Mouse (Mus musculus): ENCODE data around the gene Set.

Set gene

DNA sequence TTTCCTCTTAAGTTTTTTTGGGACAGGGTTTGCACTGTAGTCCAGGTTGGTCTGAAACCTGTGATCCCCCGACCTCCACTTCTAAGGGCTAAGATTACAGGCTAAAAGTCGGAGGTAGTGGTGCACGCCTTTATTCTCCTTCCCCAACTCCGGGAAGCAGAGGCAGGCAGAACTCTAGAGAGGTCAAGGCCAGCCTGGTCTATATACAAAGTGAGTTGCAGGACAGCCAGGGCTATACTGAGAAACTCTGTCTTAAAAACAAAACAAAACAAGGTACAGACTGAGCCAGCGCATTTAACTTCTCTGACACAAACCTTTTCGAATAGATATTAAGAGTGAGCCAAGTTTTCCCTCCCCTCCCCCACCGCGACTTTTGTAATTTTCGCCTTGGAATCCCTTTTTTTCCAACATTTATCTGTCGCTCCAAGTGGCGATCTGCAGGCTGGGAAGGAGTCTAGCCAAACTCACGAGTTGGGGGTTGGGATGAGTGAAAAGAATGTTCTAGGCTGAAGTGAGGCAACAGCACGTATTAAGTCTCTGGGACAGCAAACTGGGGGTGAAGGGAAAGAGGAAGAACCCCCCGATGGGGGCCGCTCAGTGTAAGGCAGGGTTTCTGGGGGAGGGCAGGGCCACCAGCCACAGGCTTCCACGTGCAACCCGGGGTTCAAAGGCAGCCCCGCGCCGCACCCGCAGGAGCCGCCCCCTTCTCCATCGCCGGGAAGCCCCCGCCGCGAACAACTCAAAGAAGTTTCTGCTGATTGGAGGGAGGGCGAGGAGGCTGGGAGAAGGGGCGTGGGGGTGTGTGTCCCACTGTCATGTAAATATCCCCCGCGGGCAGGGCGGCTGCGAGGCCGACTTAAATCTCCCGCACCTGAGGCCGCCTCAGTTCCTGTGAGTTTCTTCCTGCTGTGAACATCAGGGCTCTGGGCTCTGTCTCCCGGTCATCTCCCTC, 4.3 kb downstream of the Set start:
- peak; percentile 80 for DNase-seq (ENCODE audit: low read depth, low spot score)

DNA sequence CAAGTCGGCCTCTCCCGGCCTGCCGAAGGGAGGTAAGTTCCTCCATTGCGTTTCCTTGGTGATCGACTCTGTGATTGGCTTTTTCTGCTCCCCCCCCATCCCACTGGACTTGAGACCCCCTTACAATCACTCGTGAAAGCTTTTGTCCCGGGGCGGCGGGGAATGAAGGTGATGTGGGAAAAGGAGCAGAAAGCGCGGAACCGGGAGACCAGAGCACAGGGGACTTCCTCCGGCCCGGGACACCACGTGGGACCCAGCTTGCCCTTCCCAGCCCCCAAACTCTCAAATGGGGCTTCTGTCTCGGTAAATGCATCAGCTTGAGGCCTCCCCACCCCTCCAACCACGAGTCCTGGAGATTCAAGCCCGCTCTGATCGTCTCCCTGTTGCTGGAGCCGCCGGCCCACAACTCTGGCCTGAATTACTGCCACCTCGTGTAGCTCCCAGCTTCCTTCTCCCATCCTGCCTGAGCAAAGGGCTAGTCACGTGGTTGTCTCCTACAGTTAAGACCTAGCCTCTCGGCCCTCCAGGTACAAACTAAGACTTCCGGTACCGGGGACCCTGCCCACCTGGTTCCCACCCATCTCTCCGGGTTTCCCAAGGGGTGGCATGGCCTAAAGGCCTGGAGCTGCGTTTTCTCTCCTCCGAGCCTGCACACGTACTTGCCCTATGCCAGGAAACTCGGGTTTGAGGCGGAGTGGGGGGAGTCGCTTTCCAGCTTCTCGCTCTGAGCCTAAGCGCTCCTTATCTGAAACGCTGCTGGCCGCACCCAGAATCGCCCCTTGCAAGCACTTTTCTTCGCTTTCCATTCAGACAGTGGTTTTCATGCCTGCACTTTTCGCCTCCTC, 5.3 kb downstream of the Set start:
- DNase-seq (ENCODE audit: low read depth, low spot score), result peak; percentile 65

DNA sequence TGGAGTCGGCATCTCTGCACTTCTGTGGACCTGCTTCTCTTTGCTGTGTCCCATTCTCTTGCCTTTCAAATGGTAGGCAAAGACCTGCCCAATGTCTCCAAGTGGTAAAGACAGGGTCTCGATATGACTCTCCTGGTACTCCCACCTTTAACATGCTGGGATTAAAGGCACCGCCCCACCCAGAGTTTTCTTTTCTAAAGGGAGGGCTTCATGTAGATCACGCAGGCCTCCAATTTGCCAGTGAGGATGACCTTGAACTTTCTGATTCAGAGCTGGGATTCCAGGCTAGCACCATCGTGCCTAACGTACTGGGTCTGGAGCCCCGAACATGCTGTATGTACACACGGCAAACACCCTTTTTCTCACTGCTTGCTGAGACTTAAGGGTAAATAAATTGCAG, 6.1 kb downstream of the Set start:
- no peak for DNase-seq (ENCODE audit: low read depth, low spot score)

GRCm38 (mm10) chr2:30063791-30064190, 6.6 kb downstream of the Set start:
- DNase-seq (ENCODE audit: low read depth, low spot score), result peak; percentile 58

GRCm38 (mm10) chr2:30064298-30064697, 7.1 kb downstream of the Set start:
- DNase-seq (ENCODE audit: low read depth, low spot score), result no peak

- peak; percentile 97 for DNase-seq (ENCODE audit: low read depth, low spot score)
Observed at GRCm38 (mm10) chr2:30066046-30066901, 9.1 kb downstream of the Set start.

GRCm38 (mm10) chr2:30067031-30067888, 10.1 kb downstream of the Set start:
- DNase-seq (ENCODE audit: low read depth, low spot score), result peak; percentile 79

DNA sequence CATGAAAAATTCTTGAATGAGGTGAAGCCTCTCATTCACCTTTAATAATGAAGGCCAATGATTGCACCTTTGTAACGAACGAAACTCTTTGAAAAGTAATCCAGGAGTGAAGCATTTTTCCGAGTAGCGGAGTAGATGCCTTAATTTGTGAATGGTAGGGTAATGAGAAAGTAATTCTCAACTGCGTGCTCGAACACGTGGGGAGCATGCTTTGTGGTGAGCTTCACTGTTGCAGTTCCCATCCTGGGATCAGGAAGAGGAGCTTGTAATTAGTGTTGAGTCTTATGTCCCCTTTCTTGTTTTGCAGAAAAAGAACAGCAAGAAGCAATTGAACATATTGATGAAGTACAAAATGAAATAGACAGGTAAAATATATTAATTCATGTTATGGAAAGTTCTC, 10.8 kb downstream of the Set start:
- no peak for DNase-seq (ENCODE audit: low read depth, low spot score)

- no peak for DNase-seq (ENCODE audit: low read depth, low spot score)
Observed at GRCm38 (mm10) chr2:30072875-30073274, 15.7 kb downstream of the Set start.

- DNase-seq (ENCODE audit: low read depth, low spot score), result no peak
Observed at GRCm38 (mm10) chr2:30073285-30073684, 16.1 kb downstream of the Set start.

GRCm38 (mm10) chr2:30075625-30076024, 18.4 kb downstream of the Set start:
- no peak for DNase-seq (ENCODE audit: low read depth, low spot score)

- no peak for DNase-seq (ENCODE audit: low read depth, low spot score)
Observed at GRCm38 (mm10) chr2:30076439-30076838, 19.3 kb downstream of the Set start.

GRCm38 (mm10) chr2:30076959-30077358, 19.8 kb downstream of the Set start:
- DNase-seq (ENCODE audit: low read depth, low spot score), result no peak

GRCm38 (mm10) chr2:30077502-30078348, 20.5 kb downstream of the Set start, which contains the start of gene Pkn3:
Pkn3 (plus strand) TSS chr2:30077684.
- peak; percentile 86 for DNase-seq (ENCODE audit: low read depth, low spot score)

- DNase-seq (ENCODE audit: low read depth, low spot score), result no peak
Observed at GRCm38 (mm10) chr2:30078349-30078712, 21.2 kb downstream of the Set start.

GRCm38 (mm10) chr2:30078760-30079159, 21.6 kb downstream of the Set start:
- DNase-seq (ENCODE audit: low read depth, low spot score), result no peak

DNA sequence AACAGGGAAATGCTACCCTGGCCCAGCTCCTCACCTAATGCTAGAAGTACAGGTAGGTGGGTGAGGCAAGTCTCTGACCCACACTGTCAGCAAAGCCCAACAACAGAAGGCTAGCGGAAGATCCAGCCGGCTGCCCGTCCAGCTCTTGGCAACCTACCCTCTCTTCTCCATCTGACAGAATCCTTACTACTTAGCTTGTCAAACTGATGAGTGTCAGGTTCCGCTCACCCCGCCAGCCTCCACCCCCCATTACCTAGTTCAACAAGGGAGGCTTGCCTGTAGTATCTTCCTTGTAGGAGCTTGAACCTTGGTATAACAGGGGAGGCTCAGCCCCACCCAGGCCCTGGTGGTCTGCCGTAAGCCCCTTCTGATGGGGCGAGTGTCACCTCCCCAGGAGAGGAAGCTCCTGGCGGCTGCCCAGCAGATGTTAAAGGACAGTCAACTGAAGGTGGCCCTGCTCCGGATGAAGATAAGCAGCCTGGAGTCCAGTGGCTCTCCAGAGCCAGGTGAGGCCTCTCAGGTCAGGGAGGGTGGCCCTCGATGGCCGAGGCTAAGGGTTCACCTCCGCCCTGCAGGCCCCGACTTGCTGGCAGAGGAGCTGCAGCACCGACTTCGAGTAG, 23.1 kb downstream of the Set start:
- no peak for DNase-seq (ENCODE audit: low read depth, low spot score)

GRCm38 (mm10) chr2:30084113-30084512, 26.9 kb downstream of the Set start:
- DNase-seq (ENCODE audit: low read depth, low spot score), result no peak

DNA sequence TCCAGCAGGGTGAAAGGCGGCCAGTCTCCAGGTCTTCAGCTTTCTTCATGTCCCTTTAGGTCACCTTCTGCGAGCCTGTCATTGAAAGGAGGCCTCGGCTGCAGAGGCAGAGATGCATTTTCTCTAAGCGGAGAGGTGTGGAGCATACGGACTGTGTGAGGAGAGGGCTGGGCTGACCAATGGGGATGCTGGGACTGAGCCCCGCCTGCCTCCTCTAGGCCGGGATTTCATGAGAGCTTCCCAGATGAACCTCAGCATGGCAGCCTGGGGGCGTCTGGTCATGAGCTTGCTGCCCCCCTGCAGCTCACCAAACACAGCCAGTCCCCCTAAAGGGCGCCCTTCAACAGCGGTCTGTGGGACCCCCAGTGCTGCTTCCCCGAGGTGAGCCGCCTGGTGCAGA, 27.5 kb downstream of the Set start:
- no peak for DNase-seq (ENCODE audit: low read depth, low spot score)
